Mouse (Mus musculus): ENCODE measurements at regions not wholly inside any gene's neighbourhood (a gene's known extent, or its start where the extent isn't known, plus 50 kb on each side); places are given as distances from the start of the nearest gene placed in this dataset.

DNA sequence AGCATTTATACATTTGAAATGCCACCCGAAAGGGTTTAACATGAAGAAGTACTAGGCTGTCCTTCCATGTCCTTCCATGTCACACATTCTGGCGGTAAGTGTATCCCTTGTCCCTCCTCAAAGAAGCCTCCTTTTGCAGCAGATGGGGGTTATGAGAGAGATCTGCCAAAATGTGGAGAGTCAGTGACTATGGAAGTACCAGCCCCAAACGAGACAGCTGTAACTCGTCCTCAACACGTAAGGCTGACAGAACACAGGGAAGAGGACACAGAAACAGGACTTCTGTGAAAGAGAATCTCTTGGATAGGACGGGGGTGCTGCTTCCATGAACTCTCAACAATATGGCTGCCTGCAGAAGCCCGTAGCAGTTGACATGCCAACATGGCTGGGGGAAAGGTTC lies 320.4 kb upstream of the Gm10131 start:
- TF ChIP-seq POLR2AphosphoS2 (IDR thresholded peaks at IDR 0.05; ENCODE audit: insufficient read length, low read depth): no peak
- TF ChIP-seq REST (IDR thresholded peaks at IDR 0.05; ENCODE audit: insufficient read depth, insufficient read length): no peak
- TF ChIP-seq CEBPB (IDR thresholded peaks at IDR 0.05; ENCODE audit: insufficient read depth, poor library complexity, severe bottlenecking): no peak
- TF ChIP-seq MYOD1 (IDR thresholded peaks at IDR 0.05; ENCODE audit: control insufficient read depth in 1 of 3, insufficient read length in 2 of 3, low read depth in 2 of 3): no peak
- no peak for TF ChIP-seq MYOG (IDR thresholded peaks at IDR 0.05; ENCODE audit: control insufficient read depth in 1 of 3, insufficient read depth in 1 of 3, insufficient read length in 2 of 3, low read depth in 2 of 3)
- TF ChIP-seq POLR2A (IDR thresholded peaks at IDR 0.05; ENCODE audit: insufficient read length, low read depth): no peak
- TF ChIP-seq SRF (IDR thresholded peaks at IDR 0.05; ENCODE audit: control insufficient read depth, insufficient read length, low read depth): no peak
- TF ChIP-seq MAX (IDR thresholded peaks at IDR 0.05; ENCODE audit: low read depth): no peak
- TF ChIP-seq TCF12 (IDR thresholded peaks at IDR 0.05; ENCODE audit: insufficient read depth, poor library complexity, severe bottlenecking): no peak
- no peak overlapping the region for H3ac ChIP-seq (ENCODE audit: control insufficient read depth, insufficient read length)
- no peak overlapping the region for H3K4me2 ChIP-seq (ENCODE audit: low read depth)
- H3K36me3 ChIP-seq (ENCODE audit: control insufficient read depth, insufficient read depth): no peaks in the 10 kb centered on the region
- no peaks in the 10 kb centered on the region for H3K27me3 ChIP-seq (ENCODE audit: control insufficient read depth, insufficient read depth, insufficient read length)
- no peak overlapping the region for H3K4me3 ChIP-seq
- no peaks in the 10 kb centered on the region for H3K79me2 ChIP-seq (ENCODE audit: control insufficient read depth, insufficient read depth)

DNA sequence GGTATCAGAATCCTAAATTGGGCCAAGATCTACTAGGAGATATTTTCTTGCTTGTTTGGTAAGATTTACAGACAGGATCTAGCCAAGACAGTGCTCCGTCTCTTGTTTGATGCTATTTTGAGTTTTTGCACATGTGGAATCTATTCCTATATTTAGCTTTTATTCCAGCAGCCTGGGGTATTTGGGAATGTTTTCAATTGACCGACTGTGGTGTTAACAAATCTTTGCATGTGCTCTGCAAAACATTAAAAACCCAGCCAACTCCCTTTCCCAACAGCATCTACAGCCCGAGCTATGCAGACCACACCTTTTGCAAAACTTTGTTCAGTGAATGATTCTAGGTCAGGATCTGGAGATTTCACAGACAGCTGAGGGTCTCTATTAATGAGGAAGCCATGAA lies 317.7 kb upstream of the Gm10131 start:
- H3ac ChIP-seq (ENCODE audit: control insufficient read depth, insufficient read length): no peak overlapping the region
- TF ChIP-seq CEBPB (IDR thresholded peaks at IDR 0.05; ENCODE audit: insufficient read depth, poor library complexity, severe bottlenecking) (no peak), REST (IDR thresholded peaks at IDR 0.05; ENCODE audit: insufficient read depth, insufficient read length) (no peak), E2F4 (IDR thresholded peaks at IDR 0.05; ENCODE audit: insufficient read depth) (no peak), POLR2AphosphoS2 (IDR thresholded peaks at IDR 0.05; ENCODE audit: insufficient read length, low read depth) (no peak), TCF3 (IDR thresholded peaks at IDR 0.05; ENCODE audit: insufficient read length, low read depth) (no peak), MYOG (IDR thresholded peaks at IDR 0.05; ENCODE audit: control insufficient read depth in 1 of 3, insufficient read depth in 1 of 3, insufficient read length in 2 of 3, low read depth in 2 of 3) (no peak), POLR2A (IDR thresholded peaks at IDR 0.05; ENCODE audit: insufficient read length, low read depth) (no peak), MAX (IDR thresholded peaks at IDR 0.05; ENCODE audit: low read depth) (no peak), USF1 (IDR thresholded peaks at IDR 0.05; ENCODE audit: low read depth) (no peak), MYOD1 (IDR thresholded peaks at IDR 0.05; ENCODE audit: control insufficient read depth in 1 of 3, insufficient read length in 2 of 3, low read depth in 2 of 3) (no peak), TCF12 (IDR thresholded peaks at IDR 0.05; ENCODE audit: insufficient read depth, poor library complexity, severe bottlenecking) (no peak), SRF (IDR thresholded peaks at IDR 0.05; ENCODE audit: control insufficient read depth, insufficient read length, low read depth) (no peak)
- no peaks in the 10 kb centered on the region for H3K79me2 ChIP-seq (ENCODE audit: control insufficient read depth, insufficient read depth)
- H3K4me2 ChIP-seq (ENCODE audit: low read depth): no peak overlapping the region
- no peaks in the 10 kb centered on the region for H3K27me3 ChIP-seq (ENCODE audit: control insufficient read depth, insufficient read depth, insufficient read length)
- no peak overlapping the region for H3K4me3 ChIP-seq
- no peaks in the 10 kb centered on the region for H3K36me3 ChIP-seq (ENCODE audit: control insufficient read depth, insufficient read depth)

DNA sequence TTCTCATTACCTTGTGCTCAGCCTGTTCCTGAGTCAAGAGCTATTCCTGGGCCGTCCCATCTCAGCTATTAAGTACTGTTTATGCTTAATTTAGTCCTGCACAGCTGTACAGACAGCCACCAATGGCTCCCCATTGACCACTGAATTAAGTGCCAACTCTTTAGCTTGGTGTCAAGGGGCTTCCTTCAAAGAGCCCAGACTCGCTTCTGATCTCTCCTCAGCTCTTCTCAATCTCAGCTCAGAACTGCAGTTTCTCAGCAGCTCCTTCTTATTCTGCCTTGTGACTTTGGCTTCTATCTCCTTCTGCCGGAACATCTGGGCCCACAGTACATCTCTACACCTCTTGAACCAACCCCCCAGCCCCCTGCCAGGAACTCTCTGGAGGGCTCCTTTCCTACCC lies 290.0 kb upstream of the Gm10131 start:
- Histone ChIP-seq H3ac (ENCODE audit: control insufficient read depth, insufficient read length) (no peak overlapping the region), H3K4me3 (no peak overlapping the region), H3K27me3 (ENCODE audit: control insufficient read depth, insufficient read depth, insufficient read length) (no peaks in the 10 kb centered on the region), H3K4me2 (ENCODE audit: low read depth) (no peak overlapping the region), H3K79me2 (ENCODE audit: control insufficient read depth, insufficient read depth) (no peaks in the 10 kb centered on the region), H3K36me3 (ENCODE audit: control insufficient read depth, insufficient read depth) (no peaks in the 10 kb centered on the region)
- TF ChIP-seq POLR2AphosphoS2 (IDR thresholded peaks at IDR 0.05; ENCODE audit: insufficient read length, low read depth) (no peak), TCF3 (IDR thresholded peaks at IDR 0.05; ENCODE audit: insufficient read length, low read depth) (no peak), REST (IDR thresholded peaks at IDR 0.05; ENCODE audit: insufficient read depth, insufficient read length) (no peak), MYOD1 (IDR thresholded peaks at IDR 0.05; ENCODE audit: control insufficient read depth in 1 of 3, insufficient read length in 2 of 3, low read depth in 2 of 3) (no peak), E2F4 (IDR thresholded peaks at IDR 0.05; ENCODE audit: insufficient read depth) (no peak), POLR2A (IDR thresholded peaks at IDR 0.05; ENCODE audit: insufficient read length, low read depth) (no peak), USF1 (IDR thresholded peaks at IDR 0.05; ENCODE audit: low read depth) (no peak), MAX (IDR thresholded peaks at IDR 0.05; ENCODE audit: low read depth) (no peak), CEBPB (IDR thresholded peaks at IDR 0.05; ENCODE audit: insufficient read depth, poor library complexity, severe bottlenecking) (no peak), MYOG (IDR thresholded peaks at IDR 0.05; ENCODE audit: control insufficient read depth in 1 of 3, insufficient read depth in 1 of 3, insufficient read length in 2 of 3, low read depth in 2 of 3) (no peak), TCF12 (IDR thresholded peaks at IDR 0.05; ENCODE audit: insufficient read depth, poor library complexity, severe bottlenecking) (no peak), SRF (IDR thresholded peaks at IDR 0.05; ENCODE audit: control insufficient read depth, insufficient read length, low read depth) (no peak)

DNA sequence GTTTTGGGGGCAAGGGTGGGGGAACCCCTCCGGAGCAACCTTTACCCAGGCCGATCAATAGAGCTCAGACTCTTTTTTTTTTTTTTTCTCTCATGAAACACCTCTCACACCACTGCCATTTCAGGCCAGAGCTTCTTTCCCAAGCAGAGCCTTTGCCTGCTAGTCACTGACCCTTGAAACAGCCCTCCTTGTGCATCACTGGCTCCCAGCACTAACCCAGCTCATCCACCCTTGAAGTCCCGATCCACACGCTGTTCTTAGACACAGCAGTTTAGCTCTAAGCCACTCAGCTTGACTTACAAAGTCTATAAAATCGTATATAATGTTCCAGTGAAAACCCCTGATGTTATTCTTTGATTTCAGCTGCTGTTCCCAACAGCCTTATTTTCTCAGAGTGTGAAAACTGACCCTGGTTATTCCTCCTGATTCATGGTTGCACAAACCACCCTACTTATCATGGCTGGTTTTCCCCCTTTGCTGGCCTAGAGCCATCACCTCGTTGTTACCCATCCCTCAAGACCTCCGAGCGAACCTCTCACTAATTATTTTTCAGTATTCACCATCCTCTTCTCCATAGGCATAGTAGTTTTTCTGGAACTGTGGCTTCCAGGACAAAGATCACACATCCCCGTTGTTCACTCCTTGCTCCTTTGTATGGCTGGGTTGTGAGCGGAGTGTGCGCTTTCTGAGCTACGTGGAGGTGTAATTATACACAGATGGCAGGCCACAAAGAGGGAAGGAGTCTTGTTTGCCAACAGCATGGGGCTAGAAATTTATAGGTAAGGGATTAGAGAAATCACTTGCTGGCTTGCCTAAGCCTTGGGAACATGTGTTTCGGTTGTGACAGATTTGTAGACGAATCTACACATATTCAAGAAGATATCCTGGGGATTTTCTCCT lies 287.6 kb upstream of the Gm10131 start:
- Histone ChIP-seq H3K4me3 (no peak overlapping the region), H3ac (ENCODE audit: control insufficient read depth, insufficient read length) (no peak overlapping the region), H3K27me3 (ENCODE audit: control insufficient read depth, insufficient read depth, insufficient read length) (no peaks in the 10 kb centered on the region), H3K36me3 (ENCODE audit: control insufficient read depth, insufficient read depth) (no peaks in the 10 kb centered on the region), H3K79me2 (ENCODE audit: control insufficient read depth, insufficient read depth) (no peaks in the 10 kb centered on the region), H3K4me2 (ENCODE audit: low read depth) (no peak overlapping the region)
- TF ChIP-seq E2F4 (IDR thresholded peaks at IDR 0.05; ENCODE audit: insufficient read depth) (no peak), MYOG (IDR thresholded peaks at IDR 0.05; ENCODE audit: control insufficient read depth in 1 of 3, insufficient read depth in 1 of 3, insufficient read length in 2 of 3, low read depth in 2 of 3) (no peak), TCF12 (IDR thresholded peaks at IDR 0.05; ENCODE audit: insufficient read depth, poor library complexity, severe bottlenecking) (no peak), CEBPB (IDR thresholded peaks at IDR 0.05; ENCODE audit: insufficient read depth, poor library complexity, severe bottlenecking) (no peak)
